Mouse (Mus musculus) lung, postnatal 25 days (tissue): ENCODE data around the gene Fgf12.

Experiments
- DNase-seq: peaks from one replicate; pipeline ENCODE4 v3.0.0; 2022; ENCODE audit warnings: low spot score

The Fgf12 gene

DNA sequence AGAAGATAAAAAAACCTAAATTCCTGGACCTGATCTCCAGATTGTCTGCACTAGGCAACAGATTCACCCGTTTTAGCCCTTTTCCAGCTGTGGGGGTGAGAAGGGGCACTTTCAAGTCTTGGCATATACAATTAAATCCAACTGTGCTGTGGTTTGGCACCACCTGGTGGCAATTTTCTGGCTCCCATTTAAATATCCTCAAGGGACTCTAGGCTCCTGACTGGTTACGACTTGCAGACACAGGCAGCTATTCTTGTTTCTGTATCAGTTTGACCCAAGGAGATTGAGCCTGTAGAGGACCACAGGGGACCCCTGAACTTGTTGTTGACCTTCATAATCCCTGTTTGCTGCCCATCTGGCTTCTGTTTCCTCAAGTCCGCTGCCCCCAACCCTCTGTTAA, 141.9 kb downstream of the Fgf12 start:
- DNase-seq, result no peak

GRCm38 (mm10) chr16:28603155-28603554, 149.7 kb downstream of the Fgf12 start:
- no peak for DNase-seq

- DNase-seq, result no peak
Measured at GRCm38 (mm10) chr16:28601723-28602122, 151.1 kb downstream of the Fgf12 start.

DNA sequence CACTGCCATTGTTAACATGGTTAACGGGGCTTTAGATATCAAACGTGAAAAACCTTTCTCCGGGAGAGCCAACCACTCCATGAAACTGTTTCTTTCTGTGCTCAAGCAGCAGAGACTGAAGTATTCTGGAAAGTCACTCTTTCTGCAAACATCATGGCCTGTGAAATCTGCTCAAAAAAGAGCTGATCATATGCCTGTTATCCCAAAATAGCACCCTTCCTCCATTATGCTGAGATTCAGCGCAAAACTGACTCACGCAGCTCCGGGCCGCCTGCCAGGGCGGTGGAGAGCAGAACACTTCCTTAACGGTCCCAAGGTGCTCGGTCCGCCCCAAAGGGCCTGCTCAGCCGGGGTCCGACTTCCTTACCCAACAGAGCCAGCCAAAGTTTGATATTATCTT, 156.8 kb downstream of the Fgf12 start:
- no peak for DNase-seq

DNA sequence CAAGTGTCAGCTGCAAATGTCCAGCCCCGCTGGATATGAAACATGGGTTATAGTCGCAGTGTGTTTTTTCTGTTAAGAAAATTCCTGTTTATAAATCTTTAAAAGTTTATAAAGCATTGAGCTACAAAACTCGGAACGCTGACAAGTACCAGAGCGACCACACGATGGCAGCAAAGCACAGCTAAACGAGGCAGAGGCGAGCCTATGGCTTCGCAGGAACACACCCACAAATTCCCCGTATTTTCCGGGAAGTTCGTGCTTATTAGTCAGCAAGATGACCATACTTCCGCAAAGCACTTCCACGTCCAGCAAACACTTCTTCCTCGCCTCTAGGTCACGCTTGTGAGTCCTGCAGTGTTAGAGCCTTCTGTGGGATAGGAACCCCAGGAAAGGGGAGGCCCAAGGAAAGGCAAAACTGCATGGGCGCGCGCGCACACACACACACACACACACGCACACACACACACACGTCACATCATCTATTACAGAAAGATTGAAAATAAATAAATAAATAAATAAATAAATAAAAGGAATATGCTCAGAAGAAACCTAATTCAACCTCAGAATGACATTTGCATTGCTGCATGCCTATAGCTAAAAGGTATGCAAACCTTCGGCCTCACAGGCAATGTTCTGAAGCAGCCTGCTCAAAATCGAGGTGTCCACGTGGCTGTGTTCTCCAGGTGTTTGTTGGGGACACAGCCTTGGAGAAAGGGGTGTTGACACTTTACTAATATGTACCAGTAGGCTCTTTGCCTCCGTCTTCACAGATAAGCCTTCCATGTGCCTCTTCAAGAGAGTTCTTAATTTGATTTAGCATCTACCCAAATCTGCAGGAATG, 159.6 kb downstream of the Fgf12 start:
- DNase-seq, result peak; percentile 47

GRCm38 (mm10) chr16:28592466-28592865, 160.4 kb downstream of the Fgf12 start:
- DNase-seq, result no peak

DNA sequence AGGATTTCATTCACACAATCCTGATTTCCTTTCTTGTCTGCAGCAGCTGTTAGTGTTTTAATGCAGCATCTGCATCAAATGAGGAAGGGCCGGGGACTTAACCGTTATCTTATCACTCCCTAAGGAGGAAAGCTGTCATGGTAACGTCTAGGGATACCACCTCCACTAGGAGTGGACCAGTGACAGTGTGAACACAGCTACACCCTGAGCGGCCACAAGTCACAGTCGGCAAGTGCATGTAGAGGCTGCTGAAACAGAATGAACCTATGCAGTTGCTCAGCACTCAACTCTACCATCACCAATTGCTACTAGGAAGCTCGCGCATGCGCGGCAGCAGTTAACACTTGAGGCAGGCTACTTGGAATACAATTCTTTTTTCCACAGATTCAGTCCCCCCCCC, 161.3 kb downstream of the Fgf12 start:
- no peak for DNase-seq

DNA sequence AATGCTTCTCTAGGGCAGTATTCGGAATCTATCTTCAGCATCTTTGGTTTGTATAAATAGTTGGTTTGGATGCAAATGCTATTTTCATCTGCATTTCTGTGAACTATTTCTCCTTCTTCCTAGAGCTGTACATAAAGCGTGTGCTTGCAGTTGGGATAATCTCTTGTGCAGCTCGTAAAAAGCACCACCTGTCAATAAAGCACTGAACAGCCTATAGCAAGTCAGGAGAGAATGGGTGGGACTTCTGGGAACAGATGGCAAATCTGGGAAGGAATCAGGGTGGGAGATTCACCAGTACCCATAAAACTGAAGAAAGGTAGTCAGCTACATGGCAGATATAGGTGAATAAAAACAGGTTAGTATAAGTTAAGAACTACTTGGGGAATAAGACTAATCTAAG, 180.7 kb downstream of the Fgf12 start:
- DNase-seq, result no peak

- no peak for DNase-seq
Measured at GRCm38 (mm10) chr16:28564716-28565217, 188.1 kb downstream of the Fgf12 start.

- no peak for DNase-seq
Measured at GRCm38 (mm10) chr16:28564075-28564715, 188.7 kb downstream of the Fgf12 start.

DNA sequence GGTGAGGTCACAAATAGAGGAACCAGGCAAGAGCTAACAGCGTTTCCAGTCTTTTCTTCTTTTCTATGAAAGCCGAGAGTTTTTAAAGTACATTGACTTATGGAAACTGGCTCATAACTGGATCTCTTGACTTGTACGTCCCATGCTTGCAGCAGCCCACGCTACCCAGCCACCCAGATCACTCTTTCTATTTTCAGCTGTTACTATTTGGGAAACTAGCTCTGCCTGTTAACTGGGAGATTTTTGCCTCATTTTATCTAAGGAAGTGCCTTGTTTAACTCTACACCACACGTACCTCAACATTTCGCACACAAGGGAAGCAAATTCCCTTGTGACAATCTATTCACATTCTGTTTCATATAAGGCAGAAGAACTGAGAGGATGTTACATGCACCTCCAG, 190.0 kb downstream of the Fgf12 start:
- no peak for DNase-seq

- DNase-seq, result no peak
Measured at GRCm38 (mm10) chr16:28555219-28555618, 197.6 kb downstream of the Fgf12 start.

DNA sequence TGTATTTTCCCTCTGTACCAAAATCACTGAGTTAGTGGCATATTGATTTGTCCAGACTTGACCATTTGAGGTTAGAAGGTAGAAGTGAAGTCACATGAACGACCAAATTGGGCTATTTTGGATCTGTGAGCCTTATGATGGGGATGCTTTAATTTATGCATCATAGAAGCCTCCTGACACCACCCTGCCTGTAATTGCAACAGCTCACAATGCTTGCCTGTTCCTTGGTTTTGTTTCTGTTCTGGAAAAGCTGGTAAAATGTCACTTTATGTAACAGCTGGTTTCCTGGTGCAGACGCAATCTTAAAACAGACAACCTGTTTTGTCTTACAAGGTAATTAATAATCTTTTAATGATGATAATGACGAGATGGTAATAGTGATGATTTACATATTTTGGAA, 213.4 kb downstream of the Fgf12 start:
- DNase-seq, result no peak

DNA sequence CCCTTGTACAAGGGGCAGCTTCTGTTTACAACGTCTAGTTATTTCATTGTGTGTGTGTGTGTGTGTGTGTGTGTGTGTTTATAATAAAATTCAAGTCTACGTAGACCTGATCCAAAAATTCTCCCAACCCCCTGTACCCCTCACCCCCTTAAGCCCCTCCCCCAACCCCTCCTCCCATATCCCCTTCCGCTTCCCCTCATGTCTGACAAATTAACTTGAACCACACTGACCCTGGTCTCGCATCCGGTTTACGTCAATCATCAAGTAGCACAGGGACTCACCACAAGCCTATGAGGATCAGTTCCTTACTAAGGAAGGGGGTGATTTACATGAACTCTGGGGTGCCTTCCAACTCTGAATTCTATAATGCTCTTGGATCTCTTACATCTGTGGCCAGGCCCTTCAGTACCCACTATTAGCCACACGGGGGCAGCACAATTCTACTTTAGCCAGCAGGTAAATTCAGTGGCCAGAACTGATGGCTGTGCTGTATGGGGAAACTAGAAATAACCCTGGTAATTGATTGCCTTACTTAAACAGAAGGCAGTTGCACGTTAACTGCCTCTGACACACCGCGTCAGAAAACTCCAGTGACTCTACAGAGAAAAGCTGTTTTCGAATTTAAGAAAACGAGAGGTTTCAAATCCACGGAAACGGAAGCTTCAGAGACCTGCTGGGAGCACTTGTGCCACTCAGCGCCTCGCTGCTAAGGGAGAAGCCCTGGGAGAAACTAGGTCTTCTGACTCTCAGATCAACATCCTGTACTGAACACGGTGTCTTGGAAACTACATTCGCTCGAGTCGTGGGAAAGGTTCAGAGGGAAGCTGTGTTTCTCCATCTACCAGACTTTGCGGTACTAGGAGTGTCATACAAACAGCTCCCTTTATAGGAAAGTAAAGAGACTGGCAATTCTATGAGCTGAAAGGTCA, 235.0 kb downstream of the Fgf12 start:
- peak; percentile 54 for DNase-seq

- no peak for DNase-seq
Measured at GRCm38 (mm10) chr16:28512446-28512845, 240.4 kb downstream of the Fgf12 start.

DNA sequence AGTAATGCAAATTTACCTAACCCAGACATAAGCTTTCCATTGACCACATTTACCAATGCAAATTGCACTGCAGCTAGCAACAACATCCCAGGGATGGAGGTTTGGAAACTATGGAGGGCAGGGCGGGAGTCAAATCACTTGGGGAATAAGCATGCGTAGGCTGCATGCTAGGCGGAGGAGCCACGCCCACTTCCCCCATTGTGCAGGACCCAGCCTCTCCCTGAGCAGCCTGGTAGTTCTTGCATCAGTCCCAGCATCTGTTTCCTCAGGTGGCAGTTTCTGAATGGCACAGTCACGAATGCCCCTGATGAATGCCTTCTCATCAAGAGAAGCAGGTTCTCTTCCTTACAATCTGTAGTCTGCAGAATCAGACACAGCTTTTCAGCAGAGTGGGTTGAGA, 241.5 kb downstream of the Fgf12 start:
- no peak for DNase-seq

DNA sequence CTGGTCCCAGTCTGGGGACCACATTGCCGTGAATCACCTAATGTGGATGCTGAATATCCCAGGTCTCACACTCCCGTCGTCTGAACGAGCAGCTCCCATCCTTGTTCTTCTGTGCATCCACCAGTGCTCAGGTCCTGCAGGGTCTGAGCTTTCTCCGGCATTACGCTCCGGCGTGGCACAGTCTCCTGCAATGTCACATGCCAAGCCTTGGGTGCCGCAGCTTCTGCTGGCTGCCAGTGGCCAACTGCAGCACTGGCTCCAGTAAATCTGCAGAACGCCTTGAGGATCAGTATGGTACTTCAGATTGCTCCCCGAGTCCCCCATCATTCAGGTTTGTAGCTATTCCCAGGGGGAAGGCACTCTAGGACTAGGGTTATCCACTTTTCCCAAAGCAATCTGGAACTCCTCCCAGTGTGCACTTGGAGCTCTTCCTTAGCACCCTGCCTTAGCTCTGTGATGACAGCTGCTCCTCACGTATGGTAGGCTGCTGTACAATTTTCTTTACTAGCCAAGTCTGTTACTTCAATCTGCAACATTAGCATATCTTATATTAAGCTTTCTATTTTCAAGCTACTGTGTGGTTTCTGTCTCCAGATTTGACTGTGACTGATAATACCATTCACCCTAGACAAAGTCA, 254.8 kb downstream of the Fgf12 start:
- DNase-seq, result no peak

DNA sequence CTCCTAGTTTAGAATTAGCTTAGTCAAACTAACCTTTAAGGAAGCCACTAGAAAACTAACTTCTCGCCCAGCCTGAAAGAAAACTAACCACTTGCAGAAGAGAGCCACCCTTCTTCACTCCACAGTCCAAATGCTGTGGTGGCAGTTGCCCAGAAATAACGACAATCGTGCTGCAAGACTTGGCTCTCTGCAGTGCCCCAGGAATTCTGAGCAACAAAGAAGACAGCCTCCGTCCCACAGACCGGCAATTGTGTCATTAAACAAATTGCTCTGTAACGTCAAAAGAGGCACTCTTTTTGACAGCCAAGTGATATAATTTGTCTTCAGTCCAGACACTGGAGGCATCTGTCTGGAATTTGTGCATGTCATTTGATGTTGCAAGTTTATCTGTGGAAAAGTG, 261.2 kb downstream of the Fgf12 start:
- no peak for DNase-seq

GRCm38 (mm10) chr16:28490515-28490914, 262.4 kb downstream of the Fgf12 start:
- peak; percentile 20 for DNase-seq

DNA sequence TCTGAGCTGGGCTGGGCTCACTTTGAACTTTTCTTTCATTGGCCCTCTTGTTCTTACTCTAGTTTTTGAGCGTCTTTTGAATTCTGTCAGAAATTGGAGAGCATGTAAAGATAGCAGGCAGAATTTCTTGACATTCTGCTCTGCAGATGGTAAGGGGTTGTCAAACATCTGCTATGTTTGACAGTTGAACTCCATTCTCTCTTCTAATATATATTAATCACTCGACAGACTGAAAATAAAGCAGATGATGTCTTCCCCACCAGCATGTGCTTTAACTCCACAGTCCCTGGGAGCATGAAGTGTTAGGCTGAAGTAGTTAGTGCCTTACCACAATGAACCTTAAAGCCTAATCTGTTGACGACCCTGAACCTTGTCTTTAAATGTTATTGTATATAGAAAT, 267.9 kb downstream of the Fgf12 start:
- no peak for DNase-seq

DNA sequence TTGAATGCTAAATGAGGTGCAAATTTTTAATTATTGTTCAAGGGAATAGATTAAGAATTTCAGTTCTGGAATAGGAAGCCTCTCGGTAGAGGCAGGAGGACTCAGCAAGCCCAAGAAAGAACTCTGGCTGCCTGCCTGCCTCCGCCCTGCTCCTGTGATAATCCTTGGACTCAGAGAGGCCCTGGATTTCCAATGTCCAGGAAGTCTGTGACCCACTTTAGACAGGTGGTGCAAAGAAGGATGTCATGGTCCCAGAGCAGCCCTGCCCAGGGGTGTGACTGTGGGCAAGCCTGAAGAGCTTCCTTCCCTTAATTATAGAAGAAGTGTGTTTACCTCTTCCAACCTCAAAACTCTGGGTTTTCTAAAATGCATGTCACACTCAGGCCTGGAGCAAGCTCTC, 273.8 kb downstream of the Fgf12 start:
- no peak for DNase-seq

DNA sequence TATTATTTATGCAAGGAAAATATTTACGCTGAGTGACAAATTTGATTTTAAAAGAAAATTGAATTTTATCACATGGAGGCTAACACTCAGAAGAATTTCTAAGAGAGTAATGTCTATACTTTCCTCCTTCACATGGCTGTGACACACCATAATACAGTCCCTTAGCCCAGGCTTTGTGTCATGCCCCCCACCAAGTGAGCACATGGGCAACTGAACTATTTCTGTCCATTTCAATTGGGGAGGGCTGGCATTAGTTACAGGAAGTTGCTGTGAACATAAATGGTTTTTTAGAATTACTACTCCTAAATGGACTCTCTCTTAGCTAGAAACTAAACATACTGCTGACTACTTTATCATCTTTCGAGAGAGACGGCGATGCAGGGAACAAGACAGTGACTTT, 276.2 kb downstream of the Fgf12 start:
- no peak for DNase-seq
